ENCODE assay signal across 17 mouse cellular contexts in the genomic region with DNA sequence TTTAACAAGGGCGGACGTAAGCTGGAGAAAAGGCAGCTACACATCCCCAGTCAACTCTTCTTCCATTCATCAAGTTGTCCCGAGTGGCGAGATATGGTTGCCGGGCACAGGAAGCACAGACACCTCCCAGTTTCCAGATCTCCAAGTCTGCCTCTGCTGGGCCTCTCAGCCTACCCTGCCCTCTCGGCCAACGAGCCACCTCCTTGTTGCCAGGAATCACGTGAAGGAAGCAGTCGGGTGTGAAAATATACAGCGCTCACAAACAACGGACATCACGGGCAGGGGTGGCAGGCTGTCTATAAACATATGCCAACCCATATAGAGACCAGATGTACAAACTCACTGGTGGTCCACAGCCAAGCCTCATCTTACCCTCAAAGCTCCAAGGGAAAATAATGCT. TPM values are rescaled to one million over a fixed set of nuclear protein-coding genes. Genes with fewer than 3 reads are reported as not detected.
DNase-seq lines count a peak whose midpoint lies in the region; ATAC-seq and TF ChIP-seq lines count a peak whose summit lies in the region.
"Had no signal": no experiment of that assay in that cellular context is flagged by ENCODE, and none has a peak within 500 bp of the region (broad histone marks: within the 10 kb centered on the region; RNA-seq: fewer than 3 reads in every experiment).

No protein-coding gene starts in this region.

- TF ChIP-seq CTCF in intestine, postnatal 0 days (IDR thresholded peaks at IDR 0.05; ENCODE audit: low read depth), result no peak
- no peak for TF ChIP-seq CTCF in brain, embryonic 14.5 days (IDR thresholded peaks at IDR 0.05; ENCODE audit: borderline replicate concordance, extremely low read depth, insufficient read depth, insufficient read length)
- TF ChIP-seq CTCF in liver, postnatal 0 days (IDR thresholded peaks at IDR 0.05; ENCODE audit: low read depth), result no peak

- no peak overlapping the region for H3K27ac ChIP-seq in intestine, postnatal 0 days (ENCODE audit: low read depth, low read length)
- H3K27ac ChIP-seq in intestine, embryonic 15.5 days, result no peak overlapping the region
- peak overlapping the region; percentile 74 for H3K27ac ChIP-seq in kidney, embryonic 15.5 days
- H3K27ac ChIP-seq in liver, postnatal 0 days (ENCODE audit: low read depth), result no peak overlapping the region
- H3K27ac ChIP-seq: embryonic facial prominence, embryonic 13.5 days; forebrain, embryonic 15.5 days; heart, embryonic 10.5 days; hindbrain, embryonic 12.5 days had no signal

- H3K4me2 ChIP-seq in intestine, postnatal 0 days (replicated peaks; ENCODE audit: low read depth), result no peak overlapping the region
- no peak overlapping the region for H3K4me2 ChIP-seq in intestine, embryonic 15.5 days (replicated peaks)
- no peak overlapping the region for H3K4me2 ChIP-seq in kidney, embryonic 15.5 days
- no peak overlapping the region for H3K4me2 ChIP-seq in liver, postnatal 0 days (ENCODE audit: low read depth, low read length)
- H3K4me2 ChIP-seq: embryonic facial prominence, embryonic 13.5 days; forebrain, embryonic 15.5 days; hindbrain, embryonic 12.5 days had no signal

- no peak overlapping the region for H3K9ac ChIP-seq in intestine, postnatal 0 days (ENCODE audit: low read depth, low read length)
- no peak overlapping the region for H3K9ac ChIP-seq in intestine, embryonic 15.5 days
- H3K9ac ChIP-seq in kidney, embryonic 15.5 days, result no peak overlapping the region
- H3K9ac ChIP-seq in liver, postnatal 0 days (replicated peaks), result no peak overlapping the region
- H3K9ac ChIP-seq: embryonic facial prominence, embryonic 13.5 days; forebrain, embryonic 15.5 days; hindbrain, embryonic 12.5 days had no signal

- H3K27me3 ChIP-seq in intestine, postnatal 0 days (replicated peaks; ENCODE audit: control insufficient read depth, insufficient read depth, low read length), result no peaks in the 10 kb centered on the region
- H3K27me3 ChIP-seq in intestine, embryonic 15.5 days (replicated peaks), result no peaks in the 10 kb centered on the region
- no peaks in the 10 kb centered on the region for H3K27me3 ChIP-seq in kidney, embryonic 15.5 days
- H3K27me3 ChIP-seq in liver, postnatal 0 days (ENCODE audit: insufficient read depth, low read length), result peaks cover 2% of the 10 kb centered on the region; the same call in 1 of the 2 replicates
- H3K27me3 ChIP-seq: embryonic facial prominence, embryonic 13.5 days; forebrain, embryonic 15.5 days had no signal

- no peaks in the 10 kb centered on the region for H3K36me3 ChIP-seq in intestine, postnatal 0 days (ENCODE audit: control insufficient read depth, insufficient read depth)
- H3K36me3 ChIP-seq in intestine, embryonic 15.5 days, result no peaks in the 10 kb centered on the region
- H3K36me3 ChIP-seq in kidney, embryonic 15.5 days, result no peaks in the 10 kb centered on the region
- H3K36me3 ChIP-seq in liver, postnatal 0 days (replicated peaks; ENCODE audit: insufficient read depth, low read length), result no peaks in the 10 kb centered on the region
- H3K36me3 ChIP-seq: embryonic facial prominence, embryonic 13.5 days; forebrain, embryonic 15.5 days; heart, embryonic 10.5 days; hindbrain, embryonic 12.5 days had no signal

- TF ChIP-seq POLR2A in brain, embryonic 14.5 days (IDR thresholded peaks at IDR 0.05; ENCODE audit: borderline replicate concordance, extremely low read depth, insufficient read depth, insufficient read length, poor library complexity, severe bottlenecking), result no peak

- H3K9me3 ChIP-seq in intestine, postnatal 0 days (ENCODE audit: control insufficient read depth), result no peaks in the 10 kb centered on the region
- no peaks in the 10 kb centered on the region for H3K9me3 ChIP-seq in intestine, embryonic 15.5 days
- no peaks in the 10 kb centered on the region for H3K9me3 ChIP-seq in kidney, embryonic 15.5 days (replicated peaks)
- H3K9me3 ChIP-seq in liver, postnatal 0 days (ENCODE audit: low read length), result no peaks in the 10 kb centered on the region
- H3K9me3 ChIP-seq: embryonic facial prominence, embryonic 13.5 days; forebrain, embryonic 15.5 days; heart, embryonic 10.5 days; hindbrain, embryonic 12.5 days had no signal

- peak; percentile 37; the same call in 1 of the 2 replicates for ATAC-seq in intestine, postnatal 0 days
- ATAC-seq in intestine, embryonic 15.5 days, result no peak
- ATAC-seq in kidney, embryonic 15.5 days (replicated peaks; ENCODE audit: low FRiP score), result no peak
- no peak for ATAC-seq in liver, postnatal 0 days
- ATAC-seq in frontal cortex, adult (ENCODE audit: low TSS enrichment), result no peak
- ATAC-seq: forebrain, embryonic 15.5 days; inflammation-experienced regulatory T-cells, adult 6 months; midbrain, embryonic 16.5 days had no signal

- TF ChIP-seq EP300 in liver, postnatal 0 days (IDR thresholded peaks at IDR 0.05; ENCODE audit: low read depth), result no peak

- no peak overlapping the region for H3K4me3 ChIP-seq in intestine, postnatal 0 days (ENCODE audit: low read depth, low read length)
- H3K4me3 ChIP-seq in intestine, embryonic 15.5 days (replicated peaks), result no peak overlapping the region
- H3K4me3 ChIP-seq in kidney, embryonic 15.5 days (replicated peaks), result no peak overlapping the region
- H3K4me3 ChIP-seq in liver, postnatal 0 days (ENCODE audit: low read depth, low read length), result no peak overlapping the region
- H3K4me3 ChIP-seq: embryonic facial prominence, embryonic 13.5 days; forebrain, embryonic 15.5 days; heart, embryonic 10.5 days; hindbrain, embryonic 12.5 days had no signal

- WGBS in intestine, postnatal 0 days, result 32% methylated on average over 12 of the region's 12 CpGs
- WGBS in intestine, embryonic 15.5 days, result 40% methylated on average over 12 of the region's 12 CpGs
- WGBS in kidney, embryonic 15.5 days, result 45% methylated on average over 12 of the region's 12 CpGs
- whole genome bisulfite sequencing in liver, postnatal 0 days (ENCODE audit: insufficient replicate concordance), result 67% methylated on average over 12 of the region's 12 CpGs

- no peaks in the 10 kb centered on the region; the same call in 1 of the 2 replicates for H3K4me1 ChIP-seq in intestine, postnatal 0 days (replicated peaks; ENCODE audit: control insufficient read depth, insufficient read depth, low read length)
- H3K4me1 ChIP-seq in intestine, embryonic 15.5 days (replicated peaks), result 0 out of 2 replicates have a peak, but pooled peaks cover 7% of the 10 kb centered on the region
- peaks cover 50% of the 10 kb centered on the region for H3K4me1 ChIP-seq in kidney, embryonic 15.5 days
- no peaks in the 10 kb centered on the region for H3K4me1 ChIP-seq in liver, postnatal 0 days (ENCODE audit: insufficient read depth)
- H3K4me1 ChIP-seq: embryonic facial prominence, embryonic 13.5 days had no signal

- peak; percentile 44 for DNase-seq in brain, embryonic 14.5 days (ENCODE audit: low read depth)
- peak; percentile 41 to 66 for DNase-seq in kidney, postnatal 4 days
- DNase-seq in urinary bladder, postnatal 10 days (ENCODE audit: low spot score), result no peak
- no peak for DNase-seq in liver, postnatal 0 days
- DNase-seq: cerebellum, adult 8-10 months; liver; spleen, adult 18-20 months had no signal

RNA-seq across cellular contexts. Expression of gene Vdr, which starts 14.6 kb away (rescaled TPM):
- polyA plus RNA-seq in intestine, postnatal 0 days (2015; fragmentation: Nextera tagmentation; extraction: Ambion mirVana), result 6.5 and 7.0 TPM in 2 replicates
- polyA plus RNA-seq in intestine, embryonic 15.5 days (2015; fragmentation: Nextera tagmentation; extraction: Ambion mirVana), result 1.5 and 2.2 TPM in 2 replicates
- 0.25 and 0.26 TPM in 2 replicates for polyA plus RNA-seq in brain, embryonic 14.5 days (2012; rRNA removed)
- 6.5 and 7.2 TPM in 2 replicates for polyA plus RNA-seq in kidney, embryonic 15.5 days (2015; fragmentation: Nextera tagmentation; extraction: Ambion mirVana)
- 0.07 and 0.25 TPM in 2 replicates for polyA plus RNA-seq in liver, postnatal 0 days (2015; fragmentation: Nextera tagmentation; extraction: Ambion mirVana)

RNA-seq across cellular contexts. Expression of gene Hdac7, which starts 51.5 kb away (rescaled TPM):
- polyA plus RNA-seq in intestine, postnatal 0 days (2015; fragmentation: Nextera tagmentation; extraction: Ambion mirVana), result 7.8 and 9.2 TPM in 2 replicates
- 18.0 and 20.6 TPM in 2 replicates for polyA plus RNA-seq in intestine, embryonic 15.5 days (2015; fragmentation: Nextera tagmentation; extraction: Ambion mirVana)
- polyA plus RNA-seq in brain, embryonic 14.5 days (2012; rRNA removed), result 78.2 and 82.1 TPM in 2 replicates
- polyA plus RNA-seq in kidney, embryonic 15.5 days (2015; fragmentation: Nextera tagmentation; extraction: Ambion mirVana), result 29.9 and 35.2 TPM in 2 replicates
- polyA plus RNA-seq in liver, postnatal 0 days (2015; fragmentation: Nextera tagmentation; extraction: Ambion mirVana), result 5.3 TPM in 2 replicates

Comparison
In these comparisons a context has a peak if more than half of its experiments do, and no peak if none do; other contexts are left out.
1. DNase-seq: peak in brain, embryonic 14.5 days (single experiment) and kidney, postnatal 4 days (2 of 2); none in urinary bladder, postnatal 10 days (single experiment) and liver, postnatal 0 days (single experiment).